Mouse (Mus musculus) stomach, postnatal 0 days (tissue): ENCODE results near the gene Map2k5.

Source experiments
- CTCF ChIP-seq: IDR thresholded peaks from 2 replicates; pipeline ENCODE4 v1.5.1; 2016; ENCODE audit warnings: antibody characterized with exemption, low read depth, mild to moderate bottlenecking, moderate library complexity
- EP300 ChIP-seq: optimal IDR thresholded peaks from 2 replicates; pipeline ENCODE3; 2016; ENCODE audit warnings: antibody characterized with exemption

- TF ChIP-seq CTCF = no peak
- no peak for TF ChIP-seq EP300
Measured at GRCm38 (mm10) chr9:63248095-63248787, 129.5 kb downstream of the Map2k5 start.
